Mouse (Mus musculus) myocyte (in vitro differentiated cells): ENCODE results near the gene Ralbp1.

Source experiments
- CEBPB ChIP-seq: IDR thresholded peaks from 2 replicates; pipeline ENCODE4 v1.6.1; 2011; ENCODE audit warnings: mild to moderate bottlenecking, moderate library complexity; ENCODE audit not compliant: poor library complexity, insufficient read depth, severe bottlenecking
- MAX ChIP-seq: IDR thresholded peaks from one replicate; pipeline ENCODE4 v1.6.1; 2011; ENCODE audit warnings: low read depth, mild to moderate bottlenecking, control low read depth
- POLR2A ChIP-seq: IDR thresholded peaks from one replicate; pipeline ENCODE4 v1.6.1; 2011; ENCODE audit warnings: low read depth, mild to moderate bottlenecking, control low read depth, moderate library complexity; ENCODE audit not compliant: insufficient read length
- POLR2AphosphoS2 ChIP-seq: IDR thresholded peaks from one replicate; pipeline ENCODE4 v1.6.1; 2011; ENCODE audit warnings: low read depth, control low read depth; ENCODE audit not compliant: insufficient read length
- REST ChIP-seq: IDR thresholded peaks from one replicate; pipeline ENCODE4 v1.6.1; 2011; ENCODE audit warnings: mild to moderate bottlenecking, control low read depth, moderate library complexity; ENCODE audit not compliant: insufficient read depth, insufficient read length
- TCF12 ChIP-seq: IDR thresholded peaks from one replicate; pipeline ENCODE4 v1.6.1; 2011; ENCODE audit warnings: mild to moderate bottlenecking, control low read depth; ENCODE audit not compliant: poor library complexity, insufficient read depth, severe bottlenecking
- TCF3 ChIP-seq: IDR thresholded peaks from one replicate; pipeline ENCODE4 v1.6.1; 2011; ENCODE audit warnings: low read depth, control low read depth; ENCODE audit not compliant: insufficient read length
- USF1 ChIP-seq: IDR thresholded peaks from one replicate; pipeline ENCODE4 v1.6.1; 2011; ENCODE audit warnings: low read depth, mild to moderate bottlenecking, control low read depth, moderate library complexity

DNA sequence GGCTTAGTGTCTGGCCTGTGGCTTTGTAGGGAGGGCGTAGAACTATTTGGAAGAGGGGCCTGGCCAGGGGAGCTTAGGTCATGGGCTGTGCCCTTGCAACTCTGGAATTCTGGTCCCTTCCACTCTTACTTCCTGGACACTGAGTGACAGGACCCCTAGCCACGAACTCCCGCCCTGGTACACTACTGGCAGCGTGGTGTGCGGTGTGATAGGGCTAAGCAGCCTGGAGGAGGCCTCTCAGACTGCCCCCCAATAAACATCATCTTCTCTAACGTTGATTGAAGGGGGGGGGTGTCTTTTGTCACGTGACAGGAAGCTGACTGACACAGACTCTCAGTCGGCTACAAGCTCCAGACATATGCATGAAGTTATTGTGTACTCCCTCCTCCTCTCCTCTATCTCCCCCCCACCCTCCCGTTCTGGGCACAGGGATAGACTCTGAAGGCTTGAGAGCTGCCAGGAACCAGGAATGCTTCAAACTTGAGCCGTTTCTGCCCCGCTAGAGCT, 21.4 kb upstream of the Ralbp1 start:
- no peak for TF ChIP-seq USF1
- no peak for TF ChIP-seq POLR2A
- TF ChIP-seq CEBPB: no peak
- TF ChIP-seq MAX: no peak
- TF ChIP-seq TCF12: no peak
- TF ChIP-seq TCF3: no peak
- no peak for TF ChIP-seq REST
- no peak for TF ChIP-seq POLR2AphosphoS2
